ENCODE assay signal across 10 mouse cellular contexts in genomic region chr5:106453181-106453885, GRCm38 (mm10). TPM values are rescaled to one million over a fixed set of nuclear protein-coding genes. Genes with fewer than 3 reads are reported as not detected.
DNase-seq lines count a peak whose midpoint lies in the region; ATAC-seq and TF ChIP-seq lines count a peak whose summit lies in the region.
"Had no signal": no experiment of that assay in that cellular context is flagged by ENCODE, and none has a peak within 500 bp of the region (broad histone marks: within the 10 kb centered on the region; RNA-seq: fewer than 3 reads in every experiment).

No protein-coding gene starts in this region.

- H3K9ac ChIP-seq in forebrain, embryonic 14.5 days (ENCODE audit: low read length): peak overlapping the region; percentile 53
- H3K9ac ChIP-seq: liver, embryonic 14.5 days had no signal

- TF ChIP-seq POLR2A in brain, embryonic 14.5 days (IDR thresholded peaks at IDR 0.05; ENCODE audit: borderline replicate concordance, extremely low read depth, insufficient read depth, insufficient read length, poor library complexity, severe bottlenecking): no peak
- no peak for TF ChIP-seq POLR2A in lung, adult 2 months (IDR thresholded peaks at IDR 0.05; ENCODE audit: borderline replicate concordance, extremely low read depth, low read depth, low read length)

- no peak for TF ChIP-seq CTCF in gastrocnemius, adult 2 months (IDR thresholded peaks at IDR 0.05)
- no peak for TF ChIP-seq CTCF in brain, embryonic 14.5 days (IDR thresholded peaks at IDR 0.05; ENCODE audit: borderline replicate concordance, extremely low read depth, insufficient read depth, insufficient read length)
- TF ChIP-seq CTCF in lung, adult 2 months (IDR thresholded peaks at IDR 0.05; ENCODE audit: insufficient read depth, low read length): no peak

- intact Hi-C loops in gastrocnemius, adult 2 months (cut with DNase I): no loop called here

- H3K27ac ChIP-seq in gastrocnemius, adult 2 months: no peak overlapping the region
- peak overlapping the region; percentile 55 for H3K27ac ChIP-seq in forebrain, embryonic 14.5 days (ENCODE audit: low read depth, low read length)
- H3K27ac ChIP-seq in midbrain, embryonic 10.5 days (replicated peaks): peak overlapping the region; percentile 84
- H3K27ac ChIP-seq: liver, embryonic 14.5 days had no signal

- no peaks in the 10 kb centered on the region for H3K36me3 ChIP-seq in forebrain, embryonic 14.5 days (ENCODE audit: control insufficient read depth, insufficient read depth, low read length)
- H3K36me3 ChIP-seq in midbrain, embryonic 10.5 days: no peaks in the 10 kb centered on the region; the same call in 1 of the 2 replicates

- H3K4me2 ChIP-seq in forebrain, embryonic 14.5 days (ENCODE audit: low read length): peak overlapping the region; percentile 38

- peak overlapping the region; percentile 1; the same call in 1 of the 2 replicates for H3K4me3 ChIP-seq in gastrocnemius, adult 2 months
- H3K4me3 ChIP-seq in forebrain, embryonic 14.5 days (ENCODE audit: low read depth, low read length): peak overlapping the region; percentile 23
- H3K4me3 ChIP-seq in midbrain, embryonic 10.5 days: peak overlapping the region; percentile 66
- no peak overlapping the region for H3K4me3 ChIP-seq in lung, adult 2 months (replicated peaks; ENCODE audit: extremely low read depth, low read depth, low read length)

- no peak for DNase-seq in gastrocnemius, adult 2 months
- no peak for DNase-seq in gastrocnemius, adult 8-10 months (ENCODE audit: low spot score in 2 of 2)
- peak; percentile 59 for DNase-seq in brain, embryonic 14.5 days (ENCODE audit: low read depth)
- peak; percentile 36 for DNase-seq in forebrain, embryonic 14.5 days (ENCODE audit: low spot score)
- DNase-seq in midbrain, embryonic 10.5 days (ENCODE audit: low spot score): peak; percentile 70
- DNase-seq in thymus, postnatal 4 days: no peak
- DNase-seq in right cerebral cortex, postnatal 10 days (ENCODE audit: low spot score in 2 of 2): no peak
- DNase-seq in lung, adult 2 months: no peak
- DNase-seq: thymus, adult 18-20 months had no signal

- peak; percentile 13 for ATAC-seq in forebrain, embryonic 14.5 days

- WGBS in forebrain, embryonic 14.5 days: under 1% methylated on average over 45 of the region's 45 CpGs
- under 1% methylated on average over 45 of the region's 45 CpGs for WGBS in midbrain, embryonic 10.5 days
- 3% methylated on average over 44 of the region's 45 CpGs for WGBS in lung, adult 2 months

- no peaks in the 10 kb centered on the region for H3K9me3 ChIP-seq in forebrain, embryonic 14.5 days (replicated peaks; ENCODE audit: control insufficient read depth, low read length)
- H3K9me3 ChIP-seq in midbrain, embryonic 10.5 days (replicated peaks): no peaks in the 10 kb centered on the region

- peaks cover 3% of the 10 kb centered on the region; the same call in 1 of the 2 replicates for H3K4me1 ChIP-seq in forebrain, embryonic 14.5 days (ENCODE audit: control insufficient read depth, insufficient read depth, low read length)
- peaks cover 60% of the 10 kb centered on the region for H3K4me1 ChIP-seq in midbrain, embryonic 10.5 days
- no peaks in the 10 kb centered on the region for H3K4me1 ChIP-seq in lung, adult 2 months (ENCODE audit: control insufficient read depth, insufficient read depth, low read length)

- H3K27me3 ChIP-seq in forebrain, embryonic 14.5 days (replicated peaks; ENCODE audit: control insufficient read depth, insufficient read depth, low read length): peaks cover 89% of the 10 kb centered on the region
- peaks cover 100% of the 10 kb centered on the region for H3K27me3 ChIP-seq in midbrain, embryonic 10.5 days (ENCODE audit: low read depth, poor library complexity, severe bottlenecking)

RNA-seq across cellular contexts. Expression of gene Barhl2, which starts 4.6 kb away (rescaled TPM):
- total RNA-seq in gastrocnemius, adult 2 months (2021): not detected
- total RNA-seq in gastrocnemius, adult 8-10 months (2022): not detected
- 18.0 and 26.0 TPM in 2 replicates for polyA plus RNA-seq in brain, embryonic 14.5 days (2012; rRNA removed)
- polyA plus RNA-seq in forebrain, embryonic 14.5 days (2014; fragmentation: Nextera tagmentation; extraction: Ambion mirVana): 1.9 and 2.0 TPM in 2 replicates
- 4.4 and 5.3 TPM in 2 replicates for polyA plus RNA-seq in midbrain, embryonic 10.5 days (2016; fragmentation: Nextera tagmentation; extraction: Ambion mirVana)
- not detected in 2 replicates for polyA plus RNA-seq in lung, adult 2 months (2012; rRNA removed)

Comparison
In these comparisons a context has a peak if more than half of its experiments do, and no peak if none do; other contexts are left out.
1. DNase-seq: peak in brain, embryonic 14.5 days (single experiment), forebrain, embryonic 14.5 days (single experiment) and midbrain, embryonic 10.5 days (single experiment); none in gastrocnemius, adult 2 months (single experiment), gastrocnemius, adult 8-10 months (0 of 2), thymus, postnatal 4 days (single experiment), right cerebral cortex, postnatal 10 days (0 of 2) and lung, adult 2 months (single experiment).